Mouse (Mus musculus): ENCODE measurements around the gene Boc. TPM values are rescaled to one million over a fixed set of nuclear protein-coding genes. Genes with fewer than 3 reads are reported as not detected.
A peak's percentile ranks its signal among the peaks of the same experiment; 100 is the strongest.

Gene Boc
- 1 to 10 TPM; 2.5 to 4.8 TPM for total RNA-seq (2021)
- long read RNA-seq, experiment 1, partial matches to known transcripts: 1 of 2 reads
- long read RNA-seq, experiment 1, other reads (novel, unspliced or antisense): 1 of 2 reads
- long read RNA-seq, experiment 2, full-length matches to known transcripts: 1 of 2 reads
- long read RNA-seq, experiment 2, partial matches to known transcripts: 0 of 2 reads
- long read RNA-seq, experiment 2, other reads (novel, unspliced or antisense): 1 of 2 reads

DNA sequence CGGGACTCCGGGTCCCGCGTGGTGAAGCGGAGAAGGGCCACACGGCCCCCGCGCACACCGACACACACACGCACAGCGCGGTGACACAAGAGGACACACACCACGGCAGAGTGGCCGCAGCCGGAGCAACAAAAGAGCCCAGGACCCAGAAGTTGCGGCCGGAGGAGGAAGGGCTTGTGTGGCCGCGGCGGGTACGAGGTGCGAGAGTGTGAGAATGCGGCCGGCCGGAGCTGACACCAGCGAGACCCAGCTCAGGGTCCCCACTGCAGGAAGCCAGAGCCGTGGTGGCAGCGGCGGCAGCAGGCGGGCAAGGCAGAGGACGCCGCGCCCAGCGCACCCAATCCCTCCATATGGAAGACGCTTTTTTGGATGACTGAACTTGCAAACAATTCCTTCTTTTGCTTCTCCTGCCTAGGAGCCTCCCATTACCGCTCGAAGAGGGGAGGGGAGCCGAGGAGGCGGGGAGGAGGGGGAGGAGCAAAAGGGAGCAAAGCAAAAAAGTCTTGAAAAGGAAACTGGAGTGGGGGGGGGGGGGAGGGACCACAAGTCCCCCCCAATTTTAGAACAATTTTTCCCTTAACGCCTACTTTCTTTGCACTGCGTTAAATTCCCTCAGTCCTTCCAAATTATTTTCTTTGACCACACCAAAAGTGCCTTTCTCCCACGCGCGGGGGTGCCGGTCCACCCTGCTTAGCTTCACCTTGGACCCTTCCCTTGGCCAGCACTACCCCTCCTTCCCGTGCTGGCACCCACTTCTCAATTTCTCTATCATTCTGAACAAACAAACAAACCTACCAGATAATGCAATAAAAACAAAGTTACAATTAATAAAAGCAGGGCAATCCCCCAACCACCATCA is at the start of gene Boc:
Gene Boc (minus strand): TSS at position 427 of the 859 bp plus-strand sequence.
- DNase-seq (ENCODE audit: low spot score): peak; percentile 76

DNA sequence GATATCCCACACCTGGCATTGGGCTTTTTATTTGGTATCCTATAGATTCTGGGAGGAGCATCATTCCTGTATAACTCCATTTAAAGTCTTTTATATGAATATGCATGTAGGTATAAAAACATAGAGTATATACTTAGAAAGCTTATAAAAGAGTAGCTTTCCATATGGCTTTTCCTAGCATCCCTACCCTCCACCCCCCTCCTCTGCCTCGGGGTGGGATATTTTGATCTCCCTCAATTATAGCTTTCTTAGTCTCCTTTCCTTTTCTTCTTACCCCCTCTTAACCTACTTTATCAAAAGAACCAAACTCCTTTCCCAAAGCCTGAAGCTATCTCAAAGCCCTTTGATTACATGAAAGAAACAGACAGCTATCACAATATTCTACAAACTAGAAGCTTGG is 47.9 kb upstream of the Boc start:
- DNase-seq (ENCODE audit: low spot score): no peak

DNA sequence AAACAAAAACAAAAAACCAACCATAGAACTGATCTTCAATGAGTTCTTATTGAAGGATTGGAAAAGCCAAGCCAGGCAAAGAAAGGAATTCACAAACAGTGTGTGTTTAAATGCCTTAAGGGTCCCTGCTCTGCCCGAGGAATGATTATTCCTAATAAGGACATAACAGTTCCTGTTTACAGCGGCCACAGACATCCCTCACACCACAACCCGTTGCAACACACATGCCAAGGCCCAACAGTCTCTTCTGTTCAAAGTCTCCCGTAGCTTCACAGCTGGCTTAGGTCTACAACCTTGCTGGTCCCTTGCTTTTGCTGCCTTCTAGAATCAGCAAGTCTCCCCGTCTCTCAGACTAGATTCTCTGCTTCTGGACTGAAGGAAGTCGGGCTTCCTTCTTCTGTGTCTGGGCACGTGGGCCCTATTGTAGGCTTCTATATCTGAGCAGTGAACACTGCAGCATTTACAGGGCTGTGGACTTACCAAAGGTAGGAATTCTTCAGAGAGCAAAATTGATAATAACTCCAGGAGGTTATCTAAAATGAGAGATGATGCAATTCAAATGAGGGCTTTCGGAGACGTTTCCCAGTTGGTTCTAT is 45.4 kb upstream of the Boc start:
- no peak for DNase-seq (ENCODE audit: low spot score)

DNA sequence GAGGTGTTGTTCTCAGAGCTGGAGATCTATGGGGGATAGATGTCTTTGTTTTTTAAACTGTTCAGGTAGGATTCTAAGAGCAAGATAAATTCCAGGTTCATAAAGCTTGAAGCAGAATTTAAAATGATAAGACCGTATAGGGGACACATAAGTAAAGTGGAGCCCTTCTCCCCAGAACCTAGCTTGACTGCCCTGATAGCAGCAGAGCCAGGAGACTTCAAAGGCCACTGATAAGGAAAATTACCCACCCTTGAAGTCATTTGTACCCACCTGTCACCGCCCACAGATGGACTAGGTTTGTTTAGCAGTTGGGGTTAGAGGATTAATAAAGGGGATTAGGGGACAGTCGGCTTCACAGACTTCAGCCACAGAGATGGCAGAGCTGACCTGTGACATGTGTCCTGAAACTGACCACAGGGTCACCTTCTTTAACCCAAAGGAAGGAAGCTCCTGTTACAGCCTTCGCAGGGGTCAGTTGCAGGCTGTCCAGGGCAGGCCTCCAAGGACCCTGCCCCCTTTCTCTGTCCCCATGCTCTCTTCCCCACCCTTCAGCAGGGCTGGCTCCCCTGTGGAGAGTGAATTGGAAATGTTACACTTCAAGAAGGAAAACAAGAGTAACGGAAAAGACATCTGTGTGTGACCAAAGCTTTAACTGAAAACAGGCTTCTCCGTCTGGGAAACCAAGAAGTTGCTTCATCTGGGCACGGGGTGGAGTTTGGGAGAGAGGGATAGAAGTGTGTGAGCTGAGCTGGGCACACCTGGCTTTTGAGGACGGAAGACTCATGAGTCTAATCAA is 43.5 kb upstream of the Boc start:
- DNase-seq (ENCODE audit: low spot score): no peak

DNA sequence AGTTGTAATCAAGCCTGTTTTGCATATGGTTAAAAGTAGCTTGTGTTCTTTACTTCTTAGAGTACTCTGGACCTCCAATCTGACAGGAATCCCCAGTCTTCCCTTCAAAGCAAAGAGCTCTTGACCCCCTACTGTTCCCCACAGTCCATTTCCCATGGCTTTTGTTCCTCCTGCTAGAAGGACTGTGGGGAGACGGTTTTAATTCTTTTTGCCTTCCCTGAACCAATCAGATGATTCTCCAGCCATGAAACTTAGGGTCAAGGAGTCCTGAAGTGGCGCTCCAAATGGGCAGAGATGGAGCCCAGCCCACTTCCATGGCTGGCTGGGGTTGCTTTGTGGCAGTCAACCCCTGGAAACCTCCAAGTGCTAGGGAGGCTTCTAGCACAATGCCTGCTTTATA is 42.5 kb upstream of the Boc start:
- no peak for DNase-seq (ENCODE audit: low spot score)

DNA sequence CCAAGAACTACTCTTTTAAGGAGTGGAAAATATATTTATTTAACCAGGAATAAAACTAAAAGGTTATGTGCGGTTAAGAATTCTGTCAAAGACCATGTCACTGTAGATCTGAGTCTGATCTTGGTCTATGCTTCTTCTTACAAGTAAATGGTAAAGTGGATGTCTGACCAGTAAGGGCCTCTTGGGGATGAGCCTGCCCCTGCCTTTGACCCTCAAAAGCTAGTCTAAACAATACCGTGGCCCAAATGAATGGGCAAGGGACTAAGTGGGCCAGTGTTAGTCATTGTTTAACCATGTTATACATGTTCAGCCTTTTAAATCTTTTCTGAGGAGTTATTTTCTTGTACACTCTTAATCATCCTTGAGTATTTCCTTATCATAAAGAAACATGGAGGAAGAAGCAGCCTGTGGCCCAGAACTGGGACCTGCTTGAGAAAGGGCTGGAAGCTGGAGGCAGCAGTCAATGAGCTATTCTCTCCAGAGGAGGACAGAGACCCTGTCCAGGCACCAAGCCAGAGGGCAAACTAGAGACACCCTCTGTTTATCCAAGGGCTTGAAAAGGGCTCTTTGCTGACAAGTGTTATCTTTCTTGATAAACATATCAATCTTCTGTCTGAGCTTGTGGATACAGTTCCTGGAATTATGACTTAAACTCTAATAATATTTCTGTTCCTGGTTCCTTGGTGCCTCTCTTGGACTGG is 38.6 kb upstream of the Boc start:
- no peak for DNase-seq (ENCODE audit: low spot score)

DNA sequence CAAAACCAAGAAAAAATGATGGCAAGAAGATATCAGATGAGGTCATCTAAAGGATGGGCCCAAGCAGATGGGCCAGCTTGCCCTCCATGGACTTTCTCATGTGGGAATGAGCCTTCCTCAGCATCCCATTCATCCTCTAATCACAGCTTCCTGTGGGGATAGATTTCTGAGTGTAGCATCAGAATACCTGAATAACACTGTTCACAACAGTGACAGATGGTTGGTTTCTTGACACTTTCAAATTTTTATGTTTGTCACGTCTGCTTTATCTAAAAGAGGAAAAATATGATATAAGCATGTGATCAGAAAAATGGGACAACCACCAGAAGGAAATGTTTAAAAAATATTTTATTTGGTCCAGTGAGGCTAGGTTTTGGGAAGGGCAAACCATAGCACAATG is 30.8 kb upstream of the Boc start:
- DNase-seq (ENCODE audit: low spot score): no peak

DNA sequence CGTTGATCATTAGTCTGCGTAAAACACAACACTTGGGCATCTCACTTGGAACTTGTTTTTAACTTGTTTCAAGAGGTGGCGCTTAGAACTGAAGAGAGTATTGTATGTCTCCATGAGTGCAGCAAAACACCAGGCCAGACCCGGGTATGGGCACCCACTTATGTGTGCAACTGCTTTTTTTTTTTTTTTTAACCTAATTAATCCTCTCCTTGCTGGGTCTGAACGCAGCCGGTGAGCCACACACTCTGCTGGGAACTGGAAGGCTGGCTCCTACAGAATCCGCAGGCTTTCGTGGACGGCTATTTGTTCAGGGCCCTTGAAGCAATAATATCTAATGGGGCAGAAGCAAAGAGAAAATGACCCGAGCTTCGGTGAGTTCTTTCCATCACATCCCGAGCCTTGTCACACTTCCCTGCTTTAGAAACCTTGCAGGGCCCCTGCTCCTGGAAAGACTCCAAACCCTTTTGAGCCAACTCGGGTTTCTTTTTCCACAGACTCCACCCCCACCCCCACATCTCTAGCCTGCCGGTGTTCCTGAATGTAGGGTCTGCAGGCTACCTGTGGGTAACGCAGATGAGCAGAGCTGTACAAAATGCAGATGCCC is 20.8 kb upstream of the Boc start:
- no peak for DNase-seq (ENCODE audit: low spot score)

DNA sequence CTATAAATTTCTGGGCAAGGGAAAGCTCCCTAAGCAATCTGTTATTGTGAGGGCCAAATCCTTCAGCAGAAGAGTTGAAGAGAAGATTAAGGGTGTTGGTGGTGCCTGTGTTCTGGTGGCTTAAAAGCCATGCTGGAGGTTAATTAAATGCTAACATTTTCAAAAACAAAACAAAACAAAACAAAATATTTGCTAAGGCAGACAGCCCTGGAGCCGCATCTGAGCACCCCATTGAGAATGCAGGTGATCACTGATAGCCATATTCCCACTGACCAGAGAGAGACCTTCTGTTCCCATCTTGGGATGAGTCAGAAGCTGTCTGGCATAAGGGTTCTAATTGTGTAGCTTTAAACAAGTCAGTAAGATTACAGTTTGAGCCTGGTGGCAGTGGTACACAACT is 19.9 kb upstream of the Boc start:
- no peak for DNase-seq (ENCODE audit: low spot score)

DNA sequence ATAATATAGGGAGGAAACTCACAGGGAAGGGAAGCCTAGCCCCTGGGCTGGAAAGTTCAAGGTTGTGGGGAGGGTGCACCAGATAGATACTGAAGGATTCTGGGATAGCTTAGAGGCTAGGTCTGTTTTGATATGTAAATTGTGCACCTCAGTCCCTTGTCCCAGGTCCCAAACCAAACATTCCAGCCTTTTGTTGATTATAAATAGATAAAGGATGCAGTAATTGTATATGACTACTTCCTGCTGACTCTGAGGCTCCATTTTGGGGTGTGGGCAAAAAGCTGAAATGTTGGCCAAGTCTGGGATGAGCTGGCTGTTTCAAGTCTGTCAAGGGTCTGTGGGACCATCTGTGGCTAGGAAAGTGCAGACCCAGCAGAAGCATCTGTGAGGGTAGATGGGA is 9.4 kb upstream of the Boc start:
- DNase-seq (ENCODE audit: low spot score): no peak

DNA sequence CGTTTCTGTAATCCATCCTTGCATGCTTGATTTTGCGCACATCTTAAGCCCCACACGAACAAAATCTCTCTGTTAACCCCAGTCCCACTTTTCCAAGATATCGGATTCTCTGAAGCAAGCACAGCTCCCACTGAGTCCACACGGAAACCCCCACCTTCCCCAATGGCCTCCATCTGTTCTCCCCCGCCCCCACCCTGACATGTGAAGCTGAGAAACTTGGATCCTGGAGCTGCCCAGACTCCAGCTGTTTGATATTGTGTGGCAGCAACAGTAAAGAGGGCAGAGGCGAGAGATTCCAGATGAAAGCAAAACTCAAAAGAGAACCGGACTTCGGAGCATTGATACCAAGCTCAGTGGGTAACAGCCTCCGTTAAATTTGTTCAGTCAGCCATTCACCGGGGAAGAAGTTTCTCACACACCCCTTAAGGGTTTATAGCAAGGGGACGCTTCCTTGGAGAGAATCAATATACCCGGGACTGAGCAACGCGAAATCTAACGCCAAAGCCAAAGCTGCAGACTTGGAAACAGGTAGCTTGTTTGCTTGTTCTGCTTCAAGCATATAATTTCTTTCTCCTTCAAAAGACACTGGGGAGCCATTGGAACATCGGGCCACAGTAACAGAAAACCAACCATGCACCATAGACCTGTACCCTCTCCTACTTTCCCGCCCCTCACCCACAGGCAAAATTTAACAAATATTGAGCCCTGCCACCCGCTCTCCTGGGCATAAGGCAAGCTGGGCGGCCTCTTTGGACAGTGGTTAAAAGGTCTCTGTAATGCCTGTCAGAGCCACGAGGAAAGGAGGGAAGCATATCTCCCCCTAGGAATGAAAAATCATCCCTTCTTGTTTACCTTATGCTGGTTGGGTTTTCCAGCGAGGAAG is 6.9 kb upstream of the Boc start:
- no peak for DNase-seq (ENCODE audit: low spot score)

DNA sequence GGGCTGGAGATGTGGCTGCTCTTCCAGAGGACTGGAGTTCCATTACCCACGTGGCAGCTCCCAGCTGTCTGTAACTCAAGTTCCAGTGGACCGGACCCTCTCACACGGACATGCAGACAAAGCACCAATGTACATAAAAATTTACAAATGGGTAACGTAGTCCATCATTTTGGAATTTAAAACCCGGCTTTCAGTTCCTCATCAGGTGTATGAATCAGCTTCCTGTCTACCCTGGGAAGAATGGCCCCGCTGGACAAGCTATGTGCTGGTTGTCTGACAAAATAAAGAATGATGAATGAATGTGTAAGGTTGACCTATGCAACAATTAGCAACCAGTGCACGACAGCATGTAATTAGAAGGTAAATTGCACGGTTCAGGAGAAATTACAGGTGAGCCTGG is 5.7 kb upstream of the Boc start:
- no peak for DNase-seq (ENCODE audit: low spot score)

DNA sequence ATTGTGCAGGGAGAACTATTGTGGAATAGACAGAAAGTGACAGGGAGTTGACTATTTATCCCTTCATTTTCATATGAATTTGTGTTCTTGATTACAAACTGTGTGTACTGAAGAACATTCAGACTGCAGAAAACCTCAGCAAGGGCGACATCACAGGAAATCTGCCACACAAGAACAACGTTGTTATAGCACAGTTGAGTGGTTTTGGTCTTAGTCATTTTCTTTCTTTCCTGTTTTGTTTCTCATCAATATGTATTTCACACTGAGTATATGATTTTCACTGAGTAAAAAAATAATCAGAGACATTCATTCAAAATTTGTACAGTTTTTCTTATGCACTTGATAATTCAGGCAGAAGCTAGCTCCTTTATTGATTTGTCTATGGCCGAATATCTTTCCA is 3.4 kb upstream of the Boc start:
- DNase-seq (ENCODE audit: low spot score): no peak

DNA sequence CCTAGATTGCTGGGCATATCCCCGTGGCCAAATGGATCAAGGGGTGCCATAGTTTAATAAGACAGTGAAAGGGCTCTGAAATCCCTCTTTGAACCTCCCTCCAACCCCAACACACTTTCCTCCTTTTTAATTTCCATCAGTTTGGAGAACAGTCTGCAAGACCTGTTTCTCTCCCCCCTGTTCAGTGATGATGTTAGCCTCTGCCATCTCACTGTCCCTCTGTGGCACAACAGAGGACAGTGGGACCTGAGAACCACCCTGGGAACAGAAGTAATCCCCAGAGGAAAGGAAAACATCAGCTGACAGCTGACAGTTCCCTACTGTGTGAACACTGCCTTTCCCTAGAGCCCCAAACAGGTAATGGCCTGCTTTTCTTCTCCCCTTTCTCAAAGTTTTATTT is 1.5 kb upstream of the Boc start:
- no peak for DNase-seq (ENCODE audit: low spot score)

DNA sequence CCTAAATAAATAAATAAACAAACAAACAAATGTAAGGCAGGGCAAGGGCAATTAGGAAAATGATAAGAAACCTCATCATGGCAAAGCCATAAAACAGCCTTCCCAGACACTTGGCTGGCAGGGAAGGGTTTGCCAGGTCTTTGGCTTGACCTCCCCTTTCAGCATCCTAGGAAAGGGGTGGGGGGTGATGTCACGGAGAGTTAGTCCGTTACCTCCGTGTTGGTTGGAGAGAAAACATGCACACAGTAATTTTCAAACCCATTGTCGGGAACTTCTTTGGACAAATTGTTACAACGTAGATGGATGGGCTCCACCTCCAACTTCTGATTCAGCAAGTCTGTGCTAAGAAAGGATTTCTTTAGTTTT is 616 bp upstream of the Boc start:
- DNase-seq (ENCODE audit: low spot score): no peak

DNA sequence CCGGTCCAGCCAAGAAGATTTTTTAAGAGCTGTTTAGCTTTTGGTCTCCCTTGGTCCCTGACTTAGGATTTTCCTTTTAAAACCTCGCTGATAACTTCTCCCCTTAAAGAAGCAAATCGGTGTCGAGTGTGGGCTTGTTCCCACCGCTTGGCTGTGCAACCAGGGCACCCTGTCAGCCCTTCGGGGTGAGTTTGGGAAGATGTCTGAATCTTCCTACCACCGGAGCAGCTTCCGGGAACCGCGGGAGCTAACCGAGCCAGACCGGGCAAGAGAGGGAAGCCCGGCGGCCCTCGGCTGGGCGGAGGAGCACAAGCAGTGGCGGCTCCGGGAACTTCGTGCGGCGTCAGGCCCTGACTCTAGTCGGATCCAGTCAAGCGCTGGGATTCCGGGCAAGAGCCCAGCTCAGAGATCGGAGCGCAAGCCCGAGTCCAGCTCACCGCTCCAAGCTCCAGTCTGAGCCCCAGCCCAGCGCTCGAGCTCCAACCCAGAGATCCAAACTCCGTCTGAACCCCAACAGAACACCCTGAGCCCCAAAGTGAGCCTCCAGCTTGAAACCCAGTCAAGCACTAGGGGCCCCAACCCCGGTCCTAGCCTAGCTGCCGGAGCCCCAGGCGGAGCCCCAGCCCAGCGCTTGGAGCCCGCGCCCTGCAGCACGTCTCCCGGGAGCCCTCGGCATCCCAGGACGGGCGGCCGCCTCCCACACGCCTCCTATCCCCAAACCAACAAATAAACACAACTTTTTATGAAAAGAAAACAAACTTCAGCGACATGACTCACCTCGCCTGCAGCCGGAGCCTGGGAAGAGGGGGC is 831 bp downstream of the Boc start:
- DNase-seq (ENCODE audit: low spot score): peak; percentile 74

DNA sequence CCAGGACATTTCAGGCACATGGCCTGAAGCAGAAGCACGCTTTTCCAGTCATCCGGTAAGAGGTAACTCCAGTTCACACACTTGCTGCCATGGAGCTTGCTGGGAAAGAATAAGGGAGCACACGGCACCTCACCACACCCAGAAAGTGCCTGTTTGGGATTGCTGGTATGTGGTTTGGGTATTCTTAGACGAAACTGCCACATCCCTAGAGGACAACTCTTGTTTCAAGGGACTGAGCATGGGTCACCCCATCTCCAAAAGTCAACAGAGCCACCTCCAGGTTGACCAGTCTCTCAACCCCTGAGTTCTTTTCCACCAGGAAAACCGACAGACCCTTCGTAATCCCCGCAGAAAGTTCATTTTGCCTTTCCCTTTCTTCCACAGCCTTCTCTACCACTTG is 1.6 kb downstream of the Boc start:
- no peak for DNase-seq (ENCODE audit: low spot score)

DNA sequence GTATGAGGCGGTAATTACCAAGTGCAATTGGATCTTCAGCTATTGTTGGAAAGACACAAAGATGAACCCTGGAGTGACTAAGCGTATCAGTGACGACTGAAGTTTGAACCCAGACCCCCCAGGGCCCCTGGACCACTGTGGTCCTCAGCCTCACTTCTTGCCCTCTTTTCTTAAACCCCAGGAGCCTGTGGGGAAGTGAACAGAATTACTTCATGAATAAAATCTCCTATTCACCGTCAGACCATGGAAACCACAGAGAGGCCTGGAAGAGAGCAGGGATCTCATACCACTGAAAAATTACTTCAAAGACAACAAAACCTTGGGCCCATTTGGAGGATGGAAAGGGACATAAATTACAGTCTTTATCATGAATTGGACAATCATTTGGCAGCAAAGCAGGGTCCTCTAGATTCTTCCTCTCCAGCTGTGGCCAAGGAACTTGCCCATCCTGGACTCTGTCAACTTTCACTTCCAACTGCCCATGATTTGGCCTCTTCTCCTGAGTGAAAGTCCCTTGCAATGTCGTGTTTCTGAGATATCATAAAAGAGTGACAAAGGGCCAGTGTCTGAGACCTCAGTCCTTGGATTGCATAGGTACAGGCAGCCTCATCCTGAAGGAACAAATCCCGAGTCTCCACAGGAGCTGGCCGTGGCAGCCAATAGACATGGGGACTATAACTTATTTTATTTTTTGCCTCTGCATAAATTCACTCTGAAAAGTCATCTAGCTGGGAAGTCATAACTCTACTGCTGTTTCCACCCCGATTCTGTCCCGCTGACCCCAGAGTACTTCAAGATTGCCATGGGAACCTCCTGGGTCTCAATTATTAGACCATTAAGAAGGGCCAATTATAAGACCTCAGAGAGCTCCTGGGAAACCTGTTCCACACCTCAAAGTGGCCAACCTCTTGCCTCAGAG is 2.6 kb downstream of the Boc start:
- DNase-seq (ENCODE audit: low spot score): no peak

All from gastrocnemius, adult 18-20 months (tissue).